Mouse (Mus musculus): Measurements from ENCODE around the gene Fam102a.

DNA sequence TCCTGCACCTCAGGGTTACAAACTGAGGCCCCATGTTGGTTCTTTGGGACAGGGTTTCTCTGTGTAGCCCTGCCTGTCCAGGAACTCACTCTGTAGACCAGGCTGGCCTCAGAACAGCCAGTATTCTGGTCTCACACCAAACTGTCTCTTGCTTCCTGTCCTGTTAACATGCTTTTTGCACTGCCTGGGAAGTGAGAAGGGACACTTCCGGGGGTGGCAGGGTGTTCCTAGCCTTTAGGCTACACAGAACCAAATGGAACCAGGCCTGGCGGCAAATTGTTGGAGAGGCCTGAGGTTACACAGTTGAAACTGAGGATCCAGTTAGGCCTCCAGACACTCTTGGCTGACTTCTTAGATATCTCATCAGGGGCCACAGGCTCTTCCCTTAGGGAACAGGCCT, 2.0 kb upstream of the Fam102a start:
- TF ChIP-seq EP300 (IDR thresholded peaks at IDR 0.05; ENCODE audit: low read depth) (no peak), CTCF (IDR thresholded peaks at IDR 0.05; ENCODE audit: low read depth) (no peak)

Data from liver, embryonic 14.5 days (tissue).